Mouse (Mus musculus): ENCODE data around the gene Aph1c. TPM values are rescaled to one million over a fixed set of nuclear protein-coding genes. Genes with fewer than 3 reads are reported as not detected.
A peak's percentile ranks its signal among the peaks of the same experiment; 100 is the strongest.
"Not testable (repeated sequence)": the region's sequence is repeated elsewhere in the genome, so short reads cannot be mapped to it uniquely, and the experiment has no call there.

Gene Aph1c
- total RNA-seq (2021) = 1 to 10 TPM; 4.4 to 5.4 TPM
- long read RNA-seq, full-length matches to known transcripts = 2 of 6 reads
- long read RNA-seq, partial matches to known transcripts = 1 of 6 reads
- long read RNA-seq, other reads (novel, unspliced or antisense) = 3 of 6 reads

- peak; percentile 97 to 98 for DNase-seq (ENCODE audit: low spot score in 2 of 2)
Measured at GRCm38 (mm10) chr9:66834318-66835096, at the start of gene Aph1c. Gene Aph1c (minus strand): TSS chr9:66834726.

GRCm38 (mm10) chr9:66883500-66883899, 49.0 kb upstream of the Aph1c start:
- no peak for DNase-seq (ENCODE audit: low spot score in 2 of 2)

DNA sequence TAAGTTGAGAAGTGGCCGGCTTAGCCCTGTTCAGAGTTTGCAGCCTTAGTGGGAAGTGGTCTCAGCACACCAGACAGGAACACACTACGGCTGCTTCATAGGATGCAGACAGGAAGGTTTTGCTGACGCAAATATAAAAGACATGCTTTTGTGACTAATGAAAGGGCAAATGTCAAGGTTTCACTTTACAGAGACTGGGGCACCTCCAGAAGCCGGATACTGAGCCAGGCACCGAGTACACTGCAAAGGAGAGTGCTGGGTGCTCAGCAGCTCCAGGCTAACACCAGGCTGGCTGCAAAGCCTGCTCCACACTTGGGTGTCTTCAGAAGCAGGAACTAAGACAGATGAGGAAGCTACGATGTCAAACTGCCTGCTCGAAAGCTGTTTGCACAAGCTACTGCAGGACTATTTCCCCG, 47.9 kb upstream of the Aph1c start:
- DNase-seq (ENCODE audit: low spot score in 2 of 2) = no peak

DNA sequence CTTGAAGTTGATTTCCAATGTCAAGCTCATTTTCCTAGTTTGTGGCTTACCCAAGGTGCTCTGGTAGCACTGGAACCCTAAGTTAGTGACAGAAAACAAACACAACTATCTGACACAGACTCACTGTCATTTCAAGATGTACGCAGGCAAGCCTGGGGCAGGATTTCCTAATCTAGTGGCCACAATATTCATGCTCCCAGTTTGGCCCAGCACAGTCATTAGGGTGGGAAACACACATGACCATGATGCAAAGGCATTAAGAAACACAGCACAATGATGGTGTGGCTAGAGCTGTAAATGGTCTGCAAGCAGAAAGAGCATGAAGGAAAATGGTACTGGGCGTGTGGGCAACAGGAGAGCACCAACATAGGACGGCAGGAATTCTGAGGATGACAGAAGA, 47.3 kb upstream of the Aph1c start:
- no peak for DNase-seq (ENCODE audit: low spot score in 2 of 2)

DNA sequence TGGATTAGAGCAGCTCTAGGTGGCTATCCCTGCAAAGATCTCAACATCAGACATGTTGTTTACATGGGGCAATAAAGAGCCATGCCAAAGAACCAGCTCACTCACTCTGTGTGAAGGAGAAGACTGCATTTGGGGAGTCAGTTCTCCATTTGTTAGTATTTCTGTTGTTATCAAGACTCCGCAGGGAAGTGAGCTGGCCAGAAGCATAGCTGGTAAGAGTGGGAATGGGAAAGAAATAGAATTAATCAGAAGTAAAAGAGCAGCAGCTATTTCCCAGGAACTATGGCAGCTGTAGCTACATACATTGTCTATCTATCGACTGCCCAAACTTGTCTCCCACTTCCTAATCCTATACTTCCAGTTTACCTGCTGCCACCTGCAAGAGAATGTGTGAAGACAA, 46.2 kb upstream of the Aph1c start:
- no peak for DNase-seq (ENCODE audit: low spot score in 2 of 2)

- DNase-seq (ENCODE audit: low spot score in 2 of 2) = no peak
Measured at GRCm38 (mm10) chr9:66879486-66879885, 45.0 kb upstream of the Aph1c start.

DNA sequence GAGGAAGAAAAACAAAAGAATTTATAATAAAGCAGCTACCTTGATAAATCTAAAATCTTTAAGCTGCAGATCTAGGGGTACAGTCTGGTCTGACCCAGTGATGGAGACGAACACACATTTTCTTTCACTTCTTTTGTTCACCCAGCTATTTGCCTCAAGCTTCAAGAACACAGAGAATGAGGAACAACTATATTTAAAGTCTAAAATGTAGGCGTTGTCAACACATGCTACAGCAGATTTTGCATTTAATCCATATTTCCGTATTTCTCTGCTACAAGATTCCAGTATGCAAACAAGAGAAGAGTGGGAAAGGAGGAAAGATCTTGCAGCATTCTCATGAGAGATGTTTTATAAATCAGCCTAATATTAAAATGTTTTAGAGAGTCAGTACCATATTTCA, 44.4 kb upstream of the Aph1c start:
- DNase-seq (ENCODE audit: low spot score in 2 of 2) = no peak

- no peak for DNase-seq (ENCODE audit: low spot score in 2 of 2)
Measured at GRCm38 (mm10) chr9:66876577-66876976, 42.1 kb upstream of the Aph1c start.

DNA sequence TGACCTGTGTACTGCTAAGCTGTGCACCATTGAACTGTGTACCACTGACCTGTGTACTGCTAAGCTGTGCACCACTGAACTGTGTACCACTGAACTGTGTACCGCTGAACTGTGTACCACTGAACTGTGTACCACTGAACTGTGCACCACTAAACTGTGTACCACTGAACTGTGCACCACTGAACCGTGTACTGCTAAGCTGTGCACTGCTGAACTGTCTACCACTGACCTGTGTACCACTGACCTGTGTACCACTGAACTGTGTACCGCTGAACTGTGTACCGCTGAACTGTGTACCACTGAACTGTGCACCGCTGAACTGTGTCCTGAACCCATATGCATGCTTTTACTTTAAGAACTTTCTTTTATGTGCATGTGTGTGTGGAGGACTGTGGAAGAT, 39.8 kb upstream of the Aph1c start:
- DNase-seq (ENCODE audit: low spot score in 2 of 2) = no peak

GRCm38 (mm10) chr9:66873531-66873930, 39.0 kb upstream of the Aph1c start:
- no peak for DNase-seq (ENCODE audit: low spot score in 2 of 2)

DNA sequence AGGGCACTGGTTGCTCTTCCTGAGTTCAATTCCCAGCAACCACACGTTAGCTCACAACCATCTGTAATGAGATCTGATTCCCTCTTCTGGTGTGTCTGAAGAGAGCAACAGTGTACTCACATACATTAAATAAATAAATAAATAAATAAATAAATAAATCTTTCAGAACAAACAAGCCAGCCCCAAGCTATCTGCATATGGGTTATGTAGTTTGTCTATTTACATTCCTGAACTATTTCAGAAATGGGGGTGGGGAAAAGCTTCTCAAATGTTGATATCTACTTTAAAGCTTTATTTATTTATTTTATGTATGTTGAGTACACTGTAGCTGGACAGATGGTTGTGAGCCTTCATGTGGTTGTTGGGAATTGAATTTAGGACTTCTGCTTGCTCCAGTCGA, 38.5 kb upstream of the Aph1c start:
- not testable (repeated sequence) for DNase-seq (ENCODE audit: low spot score in 2 of 2)

GRCm38 (mm10) chr9:66872015-66872727, 37.6 kb upstream of the Aph1c start:
- no peak for DNase-seq (ENCODE audit: low spot score in 2 of 2)

- no peak for DNase-seq (ENCODE audit: low spot score in 2 of 2)
Measured at GRCm38 (mm10) chr9:66864708-66865107, 30.2 kb upstream of the Aph1c start.

DNA sequence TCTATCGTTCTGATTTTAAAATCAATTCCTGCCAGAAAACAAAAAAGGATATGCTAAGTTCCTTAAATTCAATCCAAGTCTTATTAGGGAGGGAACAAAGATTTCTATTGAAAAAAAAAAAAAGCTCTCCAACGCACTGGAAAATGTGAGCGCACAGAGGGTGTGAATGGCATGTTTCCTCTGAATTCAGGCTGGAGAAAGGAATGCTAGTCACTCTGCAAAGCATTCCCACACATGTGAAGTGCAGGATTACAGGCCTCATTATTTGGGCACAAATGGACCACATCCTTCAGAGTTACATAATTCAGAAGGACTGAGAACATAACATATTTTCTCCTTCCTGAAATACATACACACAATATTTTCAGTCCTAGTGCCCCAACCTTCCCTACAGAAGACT, 28.9 kb upstream of the Aph1c start:
- DNase-seq (ENCODE audit: low spot score in 2 of 2) = no peak

DNA sequence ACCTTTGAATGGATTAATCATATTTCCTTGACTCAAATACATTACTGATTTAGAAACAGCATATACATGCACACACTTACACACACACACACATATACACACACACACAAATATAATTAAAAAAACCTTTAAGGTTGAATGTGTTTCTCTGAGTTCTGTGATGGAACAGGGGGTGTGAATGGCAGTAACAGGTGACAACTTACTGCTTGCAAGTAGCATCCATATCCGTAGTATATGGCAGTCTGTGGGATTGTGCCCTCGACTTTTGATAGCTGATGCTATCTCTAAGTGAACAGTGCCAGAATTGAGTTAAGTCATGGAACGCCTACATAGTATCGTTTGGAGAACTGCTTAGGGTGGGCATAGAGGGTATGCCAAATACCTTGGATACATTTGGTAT, 27.7 kb upstream of the Aph1c start:
- DNase-seq (ENCODE audit: low spot score in 2 of 2) = no peak

GRCm38 (mm10) chr9:66861104-66861767, 26.7 kb upstream of the Aph1c start:
- no peak for DNase-seq (ENCODE audit: low spot score in 2 of 2)

- no peak for DNase-seq (ENCODE audit: low spot score in 2 of 2)
Measured at GRCm38 (mm10) chr9:66859523-66859922, 25.0 kb upstream of the Aph1c start.

- DNase-seq (ENCODE audit: low spot score in 2 of 2) = no peak
Measured at GRCm38 (mm10) chr9:66855865-66856264, 21.3 kb upstream of the Aph1c start.

- no peak for DNase-seq (ENCODE audit: low spot score in 2 of 2)
Measured at GRCm38 (mm10) chr9:66852592-66852991, 18.1 kb upstream of the Aph1c start.

- DNase-seq (ENCODE audit: low spot score in 2 of 2) = no peak
Measured at GRCm38 (mm10) chr9:66850966-66851365, 16.4 kb upstream of the Aph1c start.

GRCm38 (mm10) chr9:66846822-66847221, 12.3 kb upstream of the Aph1c start:
- DNase-seq (ENCODE audit: low spot score in 2 of 2) = no peak

DNA sequence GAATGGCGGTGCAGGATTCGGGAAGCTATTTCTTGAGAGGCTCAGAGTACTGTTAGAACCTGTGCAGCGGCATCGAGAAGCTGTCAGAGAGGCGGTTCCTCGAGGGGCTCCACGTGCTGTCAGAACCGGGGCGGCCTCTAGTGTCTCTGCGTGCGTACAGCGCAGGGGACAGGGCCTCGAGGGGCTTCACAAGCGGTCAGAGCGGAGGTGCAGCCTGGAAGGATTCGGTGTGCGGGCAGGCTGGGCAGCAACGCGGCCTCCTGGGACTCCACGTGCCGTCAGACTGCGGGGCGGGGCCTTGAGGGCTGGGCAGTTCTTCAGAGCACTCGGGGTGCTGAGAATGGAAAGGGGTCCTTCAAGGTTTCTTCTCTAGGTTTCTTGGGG, 563 bp upstream of the Aph1c start:
- DNase-seq (ENCODE audit: low spot score in 2 of 2) = no peak
